Mouse (Mus musculus): ENCODE measurements at regions not wholly inside any gene's neighbourhood (a gene's known extent, or its start where the extent isn't known, plus 50 kb on each side); places are given as distances from the start of the nearest gene placed in this dataset.
"Not testable (repeated sequence)": the region's sequence is repeated elsewhere in the genome, so short reads cannot be mapped to it uniquely, and the experiment has no call there.

DNA sequence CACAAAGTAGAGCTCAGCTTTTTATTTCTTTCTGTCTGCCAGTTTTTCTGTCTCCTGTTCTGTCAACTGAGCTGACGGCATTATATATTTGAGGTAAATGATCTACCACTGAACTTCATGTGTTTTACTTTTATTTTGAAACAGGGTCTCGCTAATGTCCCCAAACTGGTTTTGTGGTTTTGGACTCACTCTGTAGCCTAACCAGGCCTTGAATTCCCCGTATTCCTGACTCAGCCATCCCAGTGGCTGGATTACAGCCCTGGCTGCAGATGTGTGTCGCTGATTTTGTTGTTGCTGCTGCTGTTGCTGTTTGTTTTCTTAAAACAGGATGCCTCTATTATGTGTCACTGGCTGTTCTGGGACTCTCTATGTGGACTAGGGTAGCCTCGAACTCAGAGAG is 317.3 kb upstream of the Irx1 start:
- DNase-seq (ENCODE audit: low read depth), result no peak

DNA sequence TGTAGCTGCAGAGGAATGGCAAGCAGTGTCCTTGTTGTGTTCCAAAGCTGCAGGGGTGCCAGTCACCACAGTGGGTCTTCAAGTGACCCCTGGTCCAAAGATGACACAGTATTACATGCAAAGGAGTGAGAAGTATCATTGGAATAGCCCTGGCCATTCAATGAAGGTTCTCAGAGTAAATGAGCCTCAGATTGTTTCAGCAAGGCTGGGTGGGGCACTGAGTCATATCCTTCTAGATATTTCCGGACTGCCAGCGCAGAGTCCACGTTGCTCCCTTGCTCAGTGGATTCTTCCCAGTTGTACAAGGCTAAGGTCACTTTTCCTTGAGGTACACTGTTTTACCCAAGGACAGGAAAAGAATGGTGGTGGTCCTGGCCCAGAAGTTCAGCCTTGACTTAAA is 319.2 kb upstream of the Irx1 start:
- no peak for DNase-seq (ENCODE audit: low read depth)

DNA sequence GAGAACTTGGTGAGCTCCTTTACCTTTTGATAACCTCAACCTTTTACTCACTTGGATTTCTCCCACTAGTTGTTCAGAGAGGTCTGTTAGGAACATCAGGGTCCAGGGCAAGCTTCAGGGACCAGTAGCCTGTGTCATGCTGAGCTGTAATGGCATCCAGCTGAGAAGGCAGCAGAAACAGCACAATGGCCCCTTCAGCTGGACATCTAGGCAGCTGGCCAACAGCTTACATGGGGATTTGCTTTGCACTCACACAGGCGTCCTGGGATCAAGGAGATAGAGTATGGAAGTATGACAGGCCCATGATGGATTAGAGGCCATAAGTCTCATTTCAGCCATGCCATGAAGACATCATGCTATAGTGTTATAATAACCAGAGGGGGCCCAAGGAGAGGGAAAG is 320.2 kb upstream of the Irx1 start:
- DNase-seq (ENCODE audit: low read depth), result no peak

DNA sequence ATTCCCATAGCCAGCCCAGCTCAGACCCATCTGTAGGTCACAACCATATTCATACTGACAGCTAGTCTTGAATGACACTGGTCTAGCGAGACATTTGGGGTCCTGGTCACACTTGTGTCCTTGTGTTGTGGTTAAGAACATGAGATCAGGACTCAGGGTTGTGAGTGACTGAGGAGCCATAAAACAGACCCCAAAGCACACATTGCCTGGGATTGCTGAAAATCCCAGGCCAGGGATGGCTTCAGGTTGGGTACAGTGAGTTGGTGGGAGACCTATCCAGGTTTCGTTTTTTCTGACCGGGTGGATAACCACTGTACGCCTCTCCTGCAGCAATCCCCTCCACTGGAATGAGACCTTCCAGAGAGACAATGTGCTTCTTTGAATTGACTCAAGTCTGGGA is 322.8 kb upstream of the Irx1 start:
- no peak for DNase-seq (ENCODE audit: low read depth)

DNA sequence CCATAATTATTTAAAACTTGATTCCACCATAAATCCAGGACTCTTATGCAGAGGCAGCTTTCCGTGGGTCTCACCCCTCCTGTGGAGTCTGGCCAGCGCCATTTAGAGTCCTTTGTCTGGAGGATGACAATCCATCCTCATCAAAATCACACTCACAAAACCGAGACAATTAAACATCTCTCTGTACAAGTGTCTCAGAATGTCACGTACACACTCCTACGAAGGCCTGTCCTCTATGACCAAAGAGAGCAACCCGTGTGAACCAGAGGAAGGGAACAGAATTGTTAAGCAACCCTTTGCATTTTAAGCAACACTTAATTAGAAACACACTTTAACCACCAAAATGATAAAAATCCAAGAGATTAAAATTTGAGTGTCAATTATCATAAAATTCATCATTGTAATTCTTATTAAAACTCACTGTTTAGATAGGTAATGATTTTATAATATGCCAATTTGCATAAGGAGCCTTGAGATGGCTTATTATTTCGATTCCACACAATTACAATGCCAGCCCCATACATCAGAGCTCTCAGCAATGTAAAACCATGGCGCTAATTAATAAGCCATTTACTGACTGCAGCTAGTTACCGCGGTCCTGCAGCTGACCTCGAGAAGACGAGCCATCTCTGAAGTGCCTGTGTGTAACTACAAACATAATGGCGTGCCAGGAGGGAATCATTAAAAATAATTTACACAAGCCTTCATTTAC is 325.0 kb upstream of the Irx1 start:
- DNase-seq (ENCODE audit: low read depth), result no peak

DNA sequence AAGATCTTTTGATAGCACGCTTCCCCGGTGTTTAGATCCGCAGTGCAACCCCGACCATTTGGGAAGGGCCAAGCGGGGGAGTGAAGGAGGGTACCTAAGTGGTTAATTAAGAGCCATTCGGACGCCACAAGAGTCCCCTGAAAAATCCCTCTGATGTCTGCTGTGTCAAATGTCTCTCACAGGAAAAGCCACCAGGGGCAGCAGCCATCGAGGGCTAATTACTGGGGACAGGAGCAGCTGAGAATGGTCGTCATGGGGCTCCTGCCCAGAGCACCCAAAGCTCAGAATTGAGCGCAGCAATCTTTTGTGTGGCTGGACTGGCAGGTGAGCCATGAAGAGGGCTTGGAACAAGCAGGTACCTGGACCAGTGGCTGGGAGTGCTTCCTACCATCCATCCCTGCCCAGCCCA is 325.6 kb upstream of the Irx1 start:
- DNase-seq (ENCODE audit: low read depth), result no peak

DNA sequence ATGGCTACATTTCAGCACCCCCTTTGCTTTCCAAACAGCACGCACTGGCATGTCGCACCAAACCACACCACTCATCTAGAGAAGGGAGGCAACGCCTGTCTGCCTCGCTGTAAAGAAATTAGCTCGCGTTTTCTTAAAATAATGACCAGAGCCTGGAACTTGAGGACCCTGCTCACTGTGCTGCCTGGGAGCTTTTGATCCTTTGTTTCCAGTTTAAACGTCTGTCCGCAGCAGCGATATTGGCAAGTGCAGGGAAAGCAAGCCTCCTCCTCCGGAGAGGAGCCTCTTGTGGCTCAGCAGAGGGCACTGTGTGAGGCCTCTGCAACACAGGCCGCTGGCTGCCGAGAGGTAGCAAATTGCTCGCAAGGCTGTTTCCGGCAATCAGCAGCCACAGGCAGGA is 328.8 kb upstream of the Irx1 start:
- no peak for DNase-seq (ENCODE audit: low read depth)

DNA sequence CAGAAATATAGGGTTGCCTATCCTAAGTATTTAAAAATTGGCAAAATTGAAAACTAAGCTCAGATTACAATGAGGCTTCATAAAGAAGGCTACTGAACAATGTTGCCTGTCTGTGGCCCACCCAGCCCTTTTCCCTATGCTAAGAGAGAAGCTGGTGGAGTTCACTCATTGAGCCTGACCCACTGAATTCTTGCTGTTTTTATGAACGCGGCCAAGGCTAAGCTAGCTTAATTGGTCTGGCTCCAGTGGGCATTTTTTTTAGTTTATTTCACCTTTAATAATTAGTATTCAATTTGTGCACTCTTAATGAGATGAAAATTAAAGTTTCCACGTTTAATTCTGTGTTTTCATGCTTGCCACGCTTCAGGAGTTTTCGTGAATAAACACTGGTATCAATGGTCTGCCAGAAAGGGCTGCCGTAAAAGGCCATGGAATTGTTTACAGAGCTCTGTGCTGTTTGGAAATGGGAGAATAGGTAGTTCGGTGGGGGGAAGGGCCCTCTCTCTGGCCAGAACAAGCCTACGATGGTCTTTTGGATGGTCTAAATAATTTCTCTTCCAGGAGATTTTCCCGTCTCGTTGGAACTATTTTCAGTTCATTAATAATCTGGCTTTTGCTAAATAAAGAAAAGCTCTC is 329.7 kb upstream of the Irx1 start:
- DNase-seq (ENCODE audit: low read depth), result no peak

DNA sequence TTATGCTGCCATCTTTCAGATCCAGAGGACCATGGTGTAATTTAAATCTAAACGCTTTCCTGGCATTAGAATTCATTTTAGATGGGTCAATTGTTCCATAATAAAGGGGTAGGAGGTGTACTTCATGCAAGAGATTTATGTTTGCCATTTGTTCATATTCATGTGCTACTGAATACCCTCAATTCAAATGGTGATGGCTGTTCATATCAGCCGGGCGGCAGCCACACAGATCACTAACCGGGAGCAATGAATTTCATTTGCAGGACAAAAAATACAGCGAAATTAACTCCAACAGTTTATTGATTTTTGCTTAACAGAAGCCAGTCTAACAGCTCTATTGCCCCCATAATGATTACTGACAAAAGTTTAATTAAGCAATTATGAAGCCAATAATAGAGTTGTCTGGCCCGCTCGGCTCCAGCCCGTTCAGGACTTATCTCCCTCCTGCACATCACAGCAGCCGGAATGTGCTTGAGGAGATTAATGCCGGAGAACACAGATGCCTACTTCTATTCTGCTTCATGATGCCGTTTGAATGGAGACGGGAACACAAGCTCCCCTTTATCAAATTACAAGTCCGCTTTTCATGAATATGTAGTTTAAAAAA is 330.3 kb upstream of the Irx2 start:
- DNase-seq (ENCODE audit: low read depth), result no peak

DNA sequence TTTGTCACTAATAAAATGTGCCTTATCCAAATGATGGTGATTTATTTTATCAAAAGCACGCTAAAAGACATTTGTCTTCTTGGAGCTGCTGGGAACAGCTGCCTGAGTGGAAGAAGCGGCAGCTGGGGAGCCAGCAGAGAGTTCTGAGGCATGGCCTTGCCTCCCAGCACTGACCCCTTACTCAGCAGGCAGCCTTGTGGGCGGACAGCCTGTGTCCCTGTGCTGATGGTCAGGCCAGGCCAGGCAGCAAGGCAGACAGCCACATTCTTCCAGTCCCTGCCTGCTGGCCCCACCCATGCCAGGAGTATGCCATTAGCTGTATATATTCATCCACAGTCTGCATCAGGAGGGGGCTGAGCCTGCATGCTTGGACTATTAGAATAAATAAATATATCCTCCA is 329.0 kb upstream of the Irx2 start:
- DNase-seq (ENCODE audit: low read depth), result no peak

DNA sequence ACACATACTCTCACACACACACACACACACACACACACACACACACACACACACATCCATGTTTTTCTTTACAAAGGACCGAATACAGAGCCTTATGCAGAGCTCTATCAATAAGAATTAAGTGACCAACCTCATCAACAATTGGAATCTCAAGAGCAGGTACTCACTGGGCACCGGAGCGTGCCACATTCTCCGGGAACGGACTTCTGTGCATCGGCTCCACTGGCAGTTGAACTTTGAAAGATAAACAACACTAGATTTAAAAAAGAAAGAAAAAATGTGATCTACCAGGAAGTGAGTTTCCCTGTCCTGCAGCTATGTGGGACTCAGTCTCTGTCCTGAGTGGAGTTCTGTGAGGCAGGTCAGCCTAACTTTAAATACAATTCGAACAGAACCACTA is 327.5 kb upstream of the Irx2 start:
- no peak for DNase-seq (ENCODE audit: low read depth)

DNA sequence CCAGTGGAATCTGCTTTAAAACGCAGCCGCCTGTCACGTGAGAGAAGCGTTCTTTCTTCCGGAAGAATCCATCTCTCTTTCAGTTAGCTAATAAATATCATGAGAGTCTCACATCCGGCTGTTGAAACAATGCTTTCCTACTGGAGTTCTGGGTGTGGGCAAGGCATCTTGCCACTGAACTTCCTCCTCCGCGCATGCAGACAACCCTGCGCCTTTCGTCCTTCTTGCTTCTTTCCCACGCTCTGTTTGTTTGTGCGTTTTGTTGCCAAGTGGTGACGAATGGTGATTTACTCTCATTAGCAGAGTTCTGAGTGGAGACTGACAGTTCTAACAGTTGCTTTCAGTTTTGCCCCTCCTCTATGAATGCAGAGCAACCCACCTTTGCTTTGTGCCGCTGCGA is 326.8 kb upstream of the Irx2 start:
- no peak for DNase-seq (ENCODE audit: low read depth)

DNA sequence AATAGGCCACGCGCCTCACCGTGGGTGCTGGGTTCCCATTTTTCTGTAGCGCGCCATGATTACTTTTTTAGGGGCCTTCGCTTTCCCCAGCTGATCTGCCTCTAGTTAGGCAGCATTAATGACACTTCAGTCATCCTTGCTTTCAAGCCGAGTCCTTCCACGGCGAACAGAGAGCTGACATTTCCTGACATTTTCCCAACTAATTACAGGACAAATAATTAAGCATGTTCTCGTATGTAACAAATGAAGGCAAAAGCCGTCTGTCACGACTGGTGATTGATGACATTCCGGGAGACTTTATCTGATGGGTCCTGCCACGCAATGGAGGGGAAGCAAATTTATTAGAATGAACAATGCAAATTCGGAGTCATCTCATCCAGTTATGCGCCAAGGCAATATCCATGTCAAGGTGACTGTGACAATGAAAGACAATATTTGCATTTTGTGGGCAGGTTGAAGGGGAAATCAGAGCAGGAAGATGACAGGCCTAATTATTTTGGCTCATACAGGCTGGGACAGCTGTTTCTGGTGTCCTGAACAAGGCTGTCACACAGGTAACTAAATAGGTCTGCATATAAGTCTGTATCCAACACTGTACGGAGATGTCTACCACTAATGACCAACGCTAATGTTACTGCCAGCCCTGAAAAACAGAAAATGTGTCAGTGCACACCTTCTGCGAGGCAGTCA is 326.0 kb upstream of the Irx2 start:
- DNase-seq (ENCODE audit: low read depth), result no peak

DNA sequence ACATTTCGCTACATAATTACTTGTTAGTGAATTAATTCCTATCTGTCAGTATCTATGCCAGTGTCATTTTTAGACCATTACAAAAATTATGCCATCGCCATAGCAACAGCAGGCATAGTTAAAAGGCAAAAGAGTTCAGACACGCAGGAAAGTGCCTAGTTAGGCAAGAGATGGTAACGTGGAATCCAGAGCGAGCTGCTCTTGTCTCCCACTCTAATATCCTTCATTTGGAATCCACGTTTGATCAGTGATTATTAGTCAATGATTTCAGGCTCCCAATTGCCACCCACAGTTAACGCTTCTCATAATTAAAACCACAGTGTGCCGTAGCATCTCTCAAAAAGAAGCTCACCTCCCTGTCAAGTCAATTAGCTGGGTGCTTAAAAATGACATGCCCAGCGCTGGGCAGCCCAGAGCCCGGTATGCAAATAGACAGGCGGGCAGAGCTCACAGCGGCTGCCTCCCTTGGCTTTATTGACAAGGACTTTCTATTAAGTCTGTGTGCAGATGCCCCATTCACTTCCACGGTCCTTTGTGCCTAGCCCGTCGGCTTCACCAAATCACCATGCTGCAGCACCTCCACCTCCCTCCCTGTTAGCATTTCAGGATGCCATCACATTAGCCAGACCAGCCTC is 325.4 kb upstream of the Irx2 start:
- no peak for DNase-seq (ENCODE audit: low read depth)

DNA sequence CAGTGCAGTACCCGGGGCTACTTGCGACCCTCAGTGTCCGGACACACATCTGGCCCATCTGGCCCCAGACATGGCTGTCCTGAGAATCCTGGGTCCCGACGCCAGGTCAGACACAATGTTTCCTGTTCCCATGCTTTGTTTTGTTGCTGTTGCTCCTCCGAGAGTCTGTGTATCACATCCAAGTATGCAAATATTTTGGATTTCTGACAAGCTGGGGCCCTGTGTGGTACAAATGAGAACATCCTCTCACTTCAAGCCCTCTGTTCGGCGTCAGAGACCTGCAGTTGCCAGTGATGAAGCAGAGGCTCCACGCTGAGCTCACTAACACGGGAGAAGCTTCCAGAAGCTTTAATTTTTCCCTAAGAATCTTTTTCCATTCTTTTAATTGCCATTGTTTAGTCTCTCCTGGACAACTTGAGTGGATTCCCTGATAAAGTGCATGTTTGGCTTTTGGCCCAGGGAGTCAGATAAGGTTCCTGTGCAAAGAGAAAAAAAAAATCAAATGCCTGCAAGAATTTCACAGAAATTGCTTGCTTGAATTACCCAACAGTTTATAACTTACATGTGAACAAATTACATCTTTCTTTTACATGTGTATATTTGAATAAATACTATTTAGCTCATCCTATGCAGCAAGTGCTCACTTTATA is 304.5 kb upstream of the Irx2 start:
- DNase-seq (ENCODE audit: low read depth), result no peak

DNA sequence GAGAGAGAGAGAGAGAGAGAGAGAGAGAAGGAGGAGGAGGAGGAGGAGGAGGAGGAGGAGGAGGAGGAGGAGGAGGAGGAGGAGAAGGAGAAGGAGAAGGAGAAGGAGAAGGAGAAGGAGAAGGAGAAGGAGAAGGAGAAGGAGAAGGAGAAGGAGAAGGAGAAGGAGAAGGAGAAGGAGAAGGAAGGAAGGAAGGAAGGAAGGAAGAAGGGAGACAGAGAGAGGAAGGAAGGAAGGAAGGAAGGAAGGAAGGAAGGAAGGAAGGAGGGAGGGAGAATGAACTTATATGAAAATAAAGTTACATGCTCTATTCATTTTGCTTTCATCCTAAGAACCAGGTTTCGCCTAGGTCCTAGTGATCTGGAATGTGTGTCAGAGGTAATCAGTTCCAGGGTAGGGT is 302.4 kb upstream of the Irx2 start:
- DNase-seq (ENCODE audit: low read depth), result not testable (repeated sequence)

DNA sequence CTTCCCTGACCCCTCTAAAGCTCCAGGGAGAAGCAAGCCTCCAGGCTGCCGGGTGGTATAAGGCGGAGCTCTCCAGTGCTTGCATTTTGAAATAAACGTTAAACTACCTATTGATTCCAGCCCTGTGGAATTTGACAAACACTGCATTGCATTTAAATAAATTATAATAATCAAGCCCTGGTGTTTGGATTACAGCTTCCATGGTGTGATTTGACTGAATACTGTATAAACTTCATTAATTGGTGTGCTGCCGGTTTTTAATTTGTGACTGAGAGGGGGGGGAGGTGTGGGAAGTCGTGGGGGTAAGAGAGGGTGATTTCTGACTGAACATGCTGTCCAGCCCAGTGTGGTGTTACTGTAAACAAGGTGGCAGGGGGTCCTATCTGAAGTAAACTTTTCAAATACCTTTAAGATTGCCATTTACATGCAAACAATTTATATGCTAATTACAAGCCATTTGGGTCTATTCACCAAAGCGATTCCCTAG is 282.9 kb upstream of the Irx2 start:
- no peak for DNase-seq (ENCODE audit: low read depth)

DNA sequence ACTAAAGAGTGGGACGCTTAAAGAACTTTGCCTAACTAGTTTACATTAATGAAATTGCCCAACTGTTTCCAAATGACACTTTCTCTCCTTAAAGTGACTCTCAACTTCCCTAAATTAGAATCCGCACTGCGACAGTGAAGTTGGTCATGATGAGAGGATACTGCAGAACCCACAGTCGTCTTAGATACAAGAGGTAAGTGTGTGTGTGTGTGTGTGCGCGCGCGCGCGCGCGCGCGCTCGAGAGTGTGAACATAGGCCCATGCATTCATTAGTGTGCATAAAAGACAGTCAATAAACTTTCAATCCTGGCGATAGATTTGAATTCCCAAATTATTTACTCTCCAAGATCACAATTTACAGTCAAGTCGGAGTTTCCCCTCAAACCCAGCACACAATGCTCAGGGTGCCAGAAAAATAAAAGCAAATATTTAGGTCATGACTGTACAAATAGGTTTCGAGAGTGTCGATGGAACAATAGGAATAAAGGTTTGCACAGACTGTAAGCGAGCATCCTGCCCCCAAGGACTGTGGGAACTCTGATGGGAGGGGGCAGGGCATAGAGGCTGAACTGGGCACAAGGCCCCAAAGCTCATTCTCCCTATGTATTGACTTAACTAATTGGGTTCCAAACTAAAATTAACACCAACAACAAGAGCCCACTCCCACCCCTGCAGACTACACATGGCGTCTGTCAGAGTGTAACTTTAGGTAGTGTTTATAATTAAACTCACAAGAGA is 282.2 kb upstream of the Irx2 start:
- no peak for DNase-seq (ENCODE audit: low read depth)

DNA sequence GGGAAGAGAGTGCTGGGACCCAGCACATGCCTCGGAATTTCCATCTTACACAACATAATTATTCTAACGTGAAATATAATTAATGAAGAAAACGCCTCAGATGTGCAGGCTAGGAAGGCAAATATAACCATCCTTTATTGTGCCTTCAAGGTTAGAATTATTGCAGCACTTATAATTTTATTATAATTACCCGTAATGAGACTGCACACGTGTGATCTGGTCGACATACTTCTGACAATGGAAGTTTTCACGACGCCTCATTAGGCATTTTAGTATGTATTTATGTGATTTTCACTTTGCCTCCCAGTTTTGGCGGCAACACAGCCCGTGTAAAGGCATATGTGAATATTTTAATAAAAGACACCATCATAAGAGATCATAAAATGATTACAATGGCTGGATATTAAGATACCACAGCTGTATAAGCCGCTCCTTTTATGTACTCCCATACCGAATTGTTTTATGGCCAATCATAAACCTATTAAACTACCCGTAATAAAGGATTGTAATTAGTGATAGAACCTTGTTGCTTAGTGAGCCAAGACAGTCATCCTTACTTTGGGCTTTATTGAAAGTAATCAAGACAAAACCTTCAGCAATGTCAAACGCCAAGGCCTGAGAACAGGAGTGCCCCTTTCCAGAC is 281.6 kb upstream of the Irx2 start:
- no peak for DNase-seq (ENCODE audit: low read depth)

DNA sequence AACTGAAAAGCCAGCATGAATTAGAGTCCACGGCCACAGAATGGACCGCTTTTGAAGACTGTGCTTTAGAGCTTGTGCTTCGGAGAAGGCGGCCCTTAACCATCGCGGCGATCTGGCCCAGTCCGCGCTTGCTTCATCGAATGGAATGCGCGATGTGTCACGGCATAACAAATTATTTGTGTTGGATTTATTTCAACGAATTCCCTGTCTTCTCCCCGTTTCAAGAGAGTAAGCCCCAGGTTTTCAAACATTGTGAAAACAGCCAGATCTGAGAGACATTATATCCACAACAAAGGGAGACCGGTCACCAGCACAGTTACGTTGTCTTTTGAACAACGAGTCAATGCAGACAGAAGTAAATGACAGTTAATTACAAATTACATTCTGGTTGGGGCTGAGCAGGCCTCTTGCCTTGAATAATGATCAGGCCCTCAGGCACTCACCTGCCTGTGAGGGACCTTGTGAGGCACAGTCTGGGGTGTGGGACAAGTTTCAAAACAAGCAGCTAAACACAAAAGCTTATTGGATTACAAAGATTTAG is 275.9 kb upstream of the Irx2 start:
- DNase-seq (ENCODE audit: low read depth), result peak; percentile 44
